In the genomic region with DNA sequence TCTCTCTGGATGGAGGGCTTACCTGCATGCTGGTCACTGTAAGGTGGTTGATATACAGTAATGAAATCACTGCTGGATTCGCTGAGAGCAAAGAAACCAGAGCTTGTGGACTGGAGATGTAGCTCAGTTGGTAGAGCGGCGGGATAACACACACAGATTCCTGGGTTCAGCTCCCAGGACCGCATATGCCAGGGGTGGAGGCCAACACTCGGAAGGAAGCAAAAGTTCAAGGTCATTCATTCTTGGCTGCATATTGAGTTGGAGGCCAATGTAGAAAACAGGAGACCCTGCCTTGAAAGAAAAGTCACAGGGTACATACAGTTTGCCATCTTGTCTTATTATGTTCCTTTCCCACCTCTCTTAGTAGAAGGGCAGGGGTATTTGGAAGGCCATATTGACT, we compare ENCODE assay signal across 16 mouse cellular contexts. TPM values are rescaled to one million over a fixed set of nuclear protein-coding genes. Genes with fewer than 3 reads are reported as not detected.
DNase-seq lines count a peak whose midpoint lies in the region; ATAC-seq lines count a peak whose summit lies in the region.
"Had no signal": no experiment of that assay in that cellular context is flagged by ENCODE, and none has a peak within 500 bp of the region (broad histone marks: within the 10 kb centered on the region; RNA-seq: fewer than 3 reads in every experiment).

No protein-coding gene starts in this region.

- no peaks in the 10 kb centered on the region for H3K9me3 ChIP-seq in heart, embryonic 14.5 days (ENCODE audit: control insufficient read depth, low read length)
- no peaks in the 10 kb centered on the region for H3K9me3 ChIP-seq in hindbrain, embryonic 16.5 days (ENCODE audit: control insufficient read depth, low read length)
- no peaks in the 10 kb centered on the region for H3K9me3 ChIP-seq in forebrain, embryonic 14.5 days (replicated peaks; ENCODE audit: control insufficient read depth, low read length)
- H3K9me3 ChIP-seq: embryonic facial prominence, embryonic 13.5 days; midbrain, embryonic 13.5 days; neural tube, embryonic 15.5 days had no signal

- no peak for ATAC-seq in heart, embryonic 14.5 days (ENCODE audit: insufficient number of reproducible peaks, insufficient read depth, low FRiP score, low read depth)
- ATAC-seq in hindbrain, embryonic 16.5 days = no peak
- no peak for ATAC-seq in forebrain, embryonic 14.5 days
- ATAC-seq: midbrain, embryonic 13.5 days had no signal

- peak; percentile 60 for DNase-seq in testis, postnatal 10 days (ENCODE audit: low spot score)
- DNase-seq in testis, postnatal 14 days (ENCODE audit: low spot score) = no peak
- peak; percentile 82 for DNase-seq in kidney, postnatal 10 days
- DNase-seq in forebrain, embryonic 14.5 days (ENCODE audit: low spot score) = no peak
- DNase-seq in cerebellum, adult 8-10 months = no peak
- no peak for DNase-seq in urinary bladder, postnatal 25 days (ENCODE audit: low spot score)
- DNase-seq: cerebellum, adult 11-12 months; right cerebral cortex, postnatal 25 days; thymus, adult 2 months had no signal

- H3K27ac ChIP-seq in heart, embryonic 14.5 days (replicated peaks in 1 of 2; ENCODE audit: control insufficient read depth in 1 of 2, insufficient read depth in 1 of 2, low read depth in 2 of 2, low read length in 2 of 2) = peak overlapping the region; percentile 4 to 59; a peak in 3 of 4 replicates
- H3K27ac ChIP-seq in hindbrain, embryonic 16.5 days (ENCODE audit: low read depth, low read length) = no peak overlapping the region
- H3K27ac ChIP-seq in forebrain, embryonic 14.5 days (ENCODE audit: low read depth, low read length) = no peak overlapping the region
- H3K27ac ChIP-seq: embryonic facial prominence, embryonic 13.5 days; hindbrain, embryonic 14.5 days; liver, embryonic 14.5 days; midbrain, embryonic 13.5 days; neural tube, embryonic 15.5 days had no signal

- H3K27me3 ChIP-seq in heart, embryonic 14.5 days (ENCODE audit: control insufficient read depth, insufficient read depth, low read length) = no peaks in the 10 kb centered on the region
- H3K27me3 ChIP-seq in hindbrain, embryonic 16.5 days (replicated peaks; ENCODE audit: control insufficient read depth, insufficient read depth, low read length) = peaks cover 22% of the 10 kb centered on the region
- H3K27me3 ChIP-seq in forebrain, embryonic 14.5 days (replicated peaks; ENCODE audit: control insufficient read depth, insufficient read depth, low read length) = peaks cover 20% of the 10 kb centered on the region; the same call in 1 of the 2 replicates

- peaks cover 38 to 61% of the 10 kb centered on the region in 2 experiments for H3K4me1 ChIP-seq in heart, embryonic 14.5 days (ENCODE audit: control insufficient read depth in 2 of 2, insufficient read depth in 2 of 2, low read length in 2 of 2)
- peaks cover 12% of the 10 kb centered on the region for H3K4me1 ChIP-seq in hindbrain, embryonic 16.5 days (ENCODE audit: control insufficient read depth, insufficient read depth, low read depth, low read length)
- H3K4me1 ChIP-seq in forebrain, embryonic 14.5 days (ENCODE audit: control insufficient read depth, insufficient read depth, low read length) = peaks cover 6% of the 10 kb centered on the region; the same call in 1 of the 2 replicates

- H3K9ac ChIP-seq in heart, embryonic 14.5 days (ENCODE audit: low read length) = no peak overlapping the region
- H3K9ac ChIP-seq in hindbrain, embryonic 16.5 days (ENCODE audit: low read depth, low read length) = no peak overlapping the region
- H3K9ac ChIP-seq in forebrain, embryonic 14.5 days (ENCODE audit: low read length) = no peak overlapping the region
- H3K9ac ChIP-seq: embryonic facial prominence, embryonic 13.5 days; hindbrain, embryonic 14.5 days; liver, embryonic 14.5 days; midbrain, embryonic 13.5 days; neural tube, embryonic 15.5 days had no signal

- H3K36me3 ChIP-seq in heart, embryonic 14.5 days (ENCODE audit: control insufficient read depth, insufficient read depth, low read length) = peaks cover 23% of the 10 kb centered on the region
- H3K36me3 ChIP-seq in hindbrain, embryonic 16.5 days (ENCODE audit: control insufficient read depth, insufficient read depth, low read length) = no peaks in the 10 kb centered on the region
- H3K36me3 ChIP-seq in forebrain, embryonic 14.5 days (ENCODE audit: control insufficient read depth, insufficient read depth, low read length) = no peaks in the 10 kb centered on the region
- H3K36me3 ChIP-seq: embryonic facial prominence, embryonic 13.5 days; midbrain, embryonic 13.5 days; neural tube, embryonic 15.5 days had no signal

- WGBS in heart, embryonic 14.5 days = 65% methylated on average over 5 of the region's 5 CpGs
- 90% methylated on average over 5 of the region's 5 CpGs for WGBS in hindbrain, embryonic 16.5 days
- 84% methylated on average over 5 of the region's 5 CpGs for WGBS in forebrain, embryonic 14.5 days

- H3K4me2 ChIP-seq in heart, embryonic 14.5 days (ENCODE audit: low read length) = peak overlapping the region; percentile 71
- no peak overlapping the region for H3K4me2 ChIP-seq in hindbrain, embryonic 16.5 days (ENCODE audit: low read length)
- no peak overlapping the region for H3K4me2 ChIP-seq in forebrain, embryonic 14.5 days (ENCODE audit: low read length)
- H3K4me2 ChIP-seq: embryonic facial prominence, embryonic 13.5 days; hindbrain, embryonic 14.5 days; midbrain, embryonic 13.5 days; neural tube, embryonic 15.5 days had no signal

- H3K4me3 ChIP-seq in heart, embryonic 14.5 days (ENCODE audit: control insufficient read depth in 1 of 2, insufficient read depth in 1 of 2, low read depth in 1 of 2, low read length in 2 of 2) = no peak overlapping the region
- no peak overlapping the region for H3K4me3 ChIP-seq in hindbrain, embryonic 16.5 days (ENCODE audit: low read length)
- H3K4me3 ChIP-seq in forebrain, embryonic 14.5 days (ENCODE audit: low read depth, low read length) = no peak overlapping the region
- H3K4me3 ChIP-seq: embryonic facial prominence, embryonic 13.5 days; midbrain, embryonic 13.5 days; neural tube, embryonic 15.5 days had no signal

RNA-seq across cellular contexts. Expression of gene Bik, which starts 3.1 kb away (rescaled TPM):
- polyA plus RNA-seq in heart, embryonic 14.5 days (2014; fragmentation: Nextera tagmentation; extraction: Ambion mirVana) = 34.9 and 37.2 TPM in 2 replicates
- polyA plus RNA-seq in hindbrain, embryonic 16.5 days (2015; fragmentation: Nextera tagmentation; extraction: Ambion mirVana) = 0.29 and 0.65 TPM in 2 replicates
- 0.89 and 2.2 TPM in 2 replicates for polyA plus RNA-seq in forebrain, embryonic 14.5 days (2014; fragmentation: Nextera tagmentation; extraction: Ambion mirVana)

RNA-seq across cellular contexts. Expression of gene Ttll1, which starts 19.1 kb away (rescaled TPM):
- 17.6 and 17.8 TPM in 2 replicates for polyA plus RNA-seq in heart, embryonic 14.5 days (2014; fragmentation: Nextera tagmentation; extraction: Ambion mirVana)
- 119 and 127 TPM in 2 replicates for polyA plus RNA-seq in hindbrain, embryonic 16.5 days (2015; fragmentation: Nextera tagmentation; extraction: Ambion mirVana)
- 35.5 and 45.3 TPM in 2 replicates for polyA plus RNA-seq in forebrain, embryonic 14.5 days (2014; fragmentation: Nextera tagmentation; extraction: Ambion mirVana)

RNA-seq across cellular contexts. Expression of gene Tspo, which starts 33.6 kb away (rescaled TPM):
- polyA plus RNA-seq in heart, embryonic 14.5 days (2014; fragmentation: Nextera tagmentation; extraction: Ambion mirVana) = 191 TPM in 2 replicates
- 11.5 and 12.7 TPM in 2 replicates for polyA plus RNA-seq in hindbrain, embryonic 16.5 days (2015; fragmentation: Nextera tagmentation; extraction: Ambion mirVana)
- 13.2 and 18.4 TPM in 2 replicates for polyA plus RNA-seq in forebrain, embryonic 14.5 days (2014; fragmentation: Nextera tagmentation; extraction: Ambion mirVana)

RNA-seq across cellular contexts. Expression of gene Mcat, which starts 33.8 kb away (rescaled TPM):
- polyA plus RNA-seq in heart, embryonic 14.5 days (2014; fragmentation: Nextera tagmentation; extraction: Ambion mirVana) = 33.0 and 33.4 TPM in 2 replicates
- 29.4 and 32.7 TPM in 2 replicates for polyA plus RNA-seq in hindbrain, embryonic 16.5 days (2015; fragmentation: Nextera tagmentation; extraction: Ambion mirVana)
- 38.1 and 40.1 TPM in 2 replicates for polyA plus RNA-seq in forebrain, embryonic 14.5 days (2014; fragmentation: Nextera tagmentation; extraction: Ambion mirVana)

Comparison
In these comparisons a context has a peak if more than half of its experiments do, and no peak if none do; other contexts are left out.
1. DNase-seq: peak in testis, postnatal 10 days (single experiment) and kidney, postnatal 10 days (single experiment); none in testis, postnatal 14 days (single experiment), forebrain, embryonic 14.5 days (single experiment), cerebellum, adult 8-10 months (single experiment) and urinary bladder, postnatal 25 days (single experiment).
2. H3K27ac ChIP-seq: peak in heart, embryonic 14.5 days (2 of 2); none in hindbrain, embryonic 16.5 days (single experiment) and forebrain, embryonic 14.5 days (single experiment).
3. RNA of gene Bik, which starts 3.1 kb away (polyA plus RNA-seq): 34.9 to 37.2 TPM in heart, embryonic 14.5 days; 0.89 to 2.2 TPM in forebrain, embryonic 14.5 days and 0.29 to 0.65 TPM in hindbrain, embryonic 16.5 days; every median in the first group is over 10 times any median in the second.